Mouse (Mus musculus): ENCODE results near the gene Ifnl3. TPM values are rescaled to one million over a fixed set of nuclear protein-coding genes. Genes with fewer than 3 reads are reported as not detected.

The Ifnl3 gene
- total RNA-seq (2023), result not detected

GRCm38 (mm10) chr7:28522536-28522935 is at the start of gene Ifnl3:
Gene Ifnl3, plus strand, starts transcription at chr7:28522836.

GRCm38 (mm10) chr7:28510405-28510974 is 12.1 kb upstream of the Ifnl3 start, which contains the start of gene Ifnl2:
Gene Ifnl2, minus strand, starts transcription at chr7:28510455.

GRCm38 (mm10) chr7:28540526-28540925 is 17.9 kb downstream of the Ifnl3 start, which contains the start of gene Sycn:
Gene Sycn, plus strand, starts transcription at chr7:28540885.

GRCm38 (mm10) chr7:28547154-28547553 is 24.5 kb downstream of the Ifnl3 start, which contains the start of gene Nccrp1:
Gene Nccrp1, minus strand, starts transcription at chr7:28547254.

Other genes starting within 250 kb of the Ifnl3 start
- 3.8 TPM for gene Eid2b, start 245.1 kb upstream of the Ifnl3 start, total RNA-seq (2023)
- gene Selenov, start 231.7 kb upstream of the Ifnl3 start, total RNA-seq (2023), result not detected
- gene Dll3, start 220.6 kb upstream of the Ifnl3 start, total RNA-seq (2023), result not detected
- gene Timm50, start 210.8 kb upstream of the Ifnl3 start, total RNA-seq (2023), result 30.4 TPM
- 171 TPM for gene Supt5, start 184.1 kb upstream of the Ifnl3 start, total RNA-seq (2023)
- gene Rps16, start 172.2 kb upstream of the Ifnl3 start, total RNA-seq (2023), result 4,922 TPM
- gene Plekhg2, start 150.2 kb upstream of the Ifnl3 start, total RNA-seq (2023), result 159 TPM
- 225 TPM for gene Zfp36, start 142.6 kb upstream of the Ifnl3 start, total RNA-seq (2023)
- 22.9 TPM for gene Med29, start 130.1 kb upstream of the Ifnl3 start, total RNA-seq (2023)
- gene Paf1, start 129.9 kb upstream of the Ifnl3 start, total RNA-seq (2023), result 150 TPM
- gene Gmfg, start 85.4 kb upstream of the Ifnl3 start, total RNA-seq (2023), result 274 TPM
- gene Lrfn1, start 70.9 kb upstream of the Ifnl3 start, total RNA-seq (2023), result 1.8 TPM
- not detected for gene Ifnl2, start 12.4 kb upstream of the Ifnl3 start, total RNA-seq (2023)
- gene Sycn, start 18.0 kb downstream of the Ifnl3 start, total RNA-seq (2023), result not detected
- gene Nccrp1, start 24.4 kb downstream of the Ifnl3 start, total RNA-seq (2023), result 0.50 TPM
- 57.6 TPM for gene Samd4b, start 75.3 kb downstream of the Ifnl3 start, total RNA-seq (2023)
- gene Pak4, start 75.3 kb downstream of the Ifnl3 start, total RNA-seq (2023), result 8.9 TPM
- not detected for gene Acp7, start 108.5 kb downstream of the Ifnl3 start, total RNA-seq (2023)
- 2.4 TPM for gene Fbxo27, start 170.0 kb downstream of the Ifnl3 start, total RNA-seq (2023)
- gene Fbxo17, start 194.0 kb downstream of the Ifnl3 start, total RNA-seq (2023), result 16.8 TPM
- 26.1 TPM for gene Mrps12, start 219.0 kb downstream of the Ifnl3 start, total RNA-seq (2023)
- gene Sars2, start 219.2 kb downstream of the Ifnl3 start, total RNA-seq (2023), result 18.8 TPM
- not detected for gene Ccer2, start 233.3 kb downstream of the Ifnl3 start, total RNA-seq (2023)
- 66.8 TPM for gene Sirt2, start 243.9 kb downstream of the Ifnl3 start, total RNA-seq (2023)
- 65.7 TPM for gene Nfkbib, start 244.7 kb downstream of the Ifnl3 start, total RNA-seq (2023)

All from CD4-positive naive resting alpha-beta T cell, adult 76 days (primary cell).